In genomic region chr1:131708338-131708737, GRCm38 (mm10) we compare ENCODE assay signal across 8 mouse cellular contexts. TPM values are rescaled to one million over a fixed set of nuclear protein-coding genes. Genes with fewer than 3 reads are reported as not detected.
DNase-seq lines count a peak whose midpoint lies in the region.

No protein-coding gene starts in this region.

- DNase-seq in frontal cortex, postnatal 36 days (ENCODE audit: low spot score in 2 of 2), result peak; percentile 28 to 52
- no peak for DNase-seq in frontal cortex, postnatal 25 days (ENCODE audit: low spot score in 2 of 2)
- DNase-seq in urinary bladder, postnatal 14 days (ENCODE audit: low spot score), result peak; percentile 71
- no peak for DNase-seq in urinary bladder, adult 2 months (ENCODE audit: low spot score)
- DNase-seq in cerebellum, postnatal 25 days, result peak; percentile 78 to 90
- peak; percentile 72 for DNase-seq in kidney, postnatal 14 days
- DNase-seq in natural killer cell, adult 2 months (ENCODE audit: low spot score in 2 of 2), result peak; percentile 25 to 42
- peak; percentile 39 to 54 for DNase-seq in urinary bladder, postnatal 36 days (ENCODE audit: low spot score in 2 of 2)

RNA-seq across cellular contexts. Expression of gene Rab7b, which starts 19.8 kb away (rescaled TPM):
- 24.6 and 29.4 TPM in 2 replicates for polyA plus RNA-seq in urinary bladder, adult 2 months (2012; rRNA removed)

RNA-seq across cellular contexts. Expression of gene Slc26a9, which starts 35.5 kb away (rescaled TPM):
- polyA plus RNA-seq in urinary bladder, adult 2 months (2012; rRNA removed), result 0.01 TPM in 1 of 2 replicates, not detected in the other

Comparison
In these comparisons a context has a peak if more than half of its experiments do, and no peak if none do; other contexts are left out.
1. DNase-seq: peak in frontal cortex, postnatal 36 days (2 of 2), urinary bladder, postnatal 14 days (single experiment), cerebellum, postnatal 25 days (2 of 2), kidney, postnatal 14 days (single experiment), natural killer cell, adult 2 months (2 of 2) and urinary bladder, postnatal 36 days (2 of 2); none in frontal cortex, postnatal 25 days (0 of 2) and urinary bladder, adult 2 months (single experiment).